Mouse (Mus musculus): ENCODE measurements around the gene B230104I21Rik. TPM values are rescaled to one million over a fixed set of nuclear protein-coding genes. Genes with fewer than 3 reads are reported as not detected.

B230104I21Rik gene
- polyA plus RNA-seq, 1 experiment, result not detected

DNA sequence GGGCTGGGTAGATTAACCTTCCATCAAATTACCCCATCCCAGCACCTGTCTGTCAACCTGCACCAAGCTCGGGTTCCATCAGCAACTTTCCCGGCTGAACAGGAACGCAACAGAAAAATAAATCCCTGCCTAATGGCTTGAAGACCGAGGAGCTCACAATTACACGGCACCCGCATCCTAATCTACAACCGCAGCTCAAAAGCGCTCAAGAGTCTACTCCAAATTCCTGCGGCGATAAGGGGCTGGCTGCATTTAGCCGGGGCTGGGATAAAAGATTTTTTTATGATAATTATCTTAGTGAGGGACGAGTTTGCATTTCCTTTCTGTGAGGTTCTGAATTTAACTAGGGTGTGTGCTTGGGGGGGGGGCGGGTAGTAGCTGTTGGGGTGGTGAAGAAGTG is 16.3 kb downstream of the B230104I21Rik start:
- Histone ChIP-seq H3K4me3 (ENCODE audit: insufficient read depth, low read depth, low read length) (no peak overlapping the region), H3K36me3 (ENCODE audit: control insufficient read depth, insufficient read depth, low read length) (no peaks in the 10 kb centered on the region), H3K27ac (ENCODE audit: insufficient read depth, low read depth, low read length) (no peak overlapping the region), H3K27me3 (replicated peaks; ENCODE audit: control insufficient read depth, insufficient read depth, low read length) (no peaks in the 10 kb centered on the region), H3K4me1 (ENCODE audit: control insufficient read depth, insufficient read depth, low read length) (no peaks in the 10 kb centered on the region)
- WGBS, result 69% methylated on average over 13 of the region's 13 CpGs
- TF ChIP-seq POLR2A (IDR thresholded peaks at IDR 0.05; ENCODE audit: low read depth, low read length) (no peak), CTCF (conservative IDR thresholded peaks at IDR 0.05; ENCODE audit: insufficient read depth, insufficient read length, low read depth, low read length) (no peak)
- no peak for DNase-seq

GRCm38 (mm10) chr4:154355408-154355807 is 19.5 kb downstream of the B230104I21Rik start:
- H3K4me3 ChIP-seq (ENCODE audit: insufficient read depth, low read depth, low read length), result no peak overlapping the region
- H3K36me3 ChIP-seq (ENCODE audit: control insufficient read depth, insufficient read depth, low read length), result no peaks in the 10 kb centered on the region
- no peak for DNase-seq
- TF ChIP-seq CTCF (conservative IDR thresholded peaks at IDR 0.05; ENCODE audit: insufficient read depth, insufficient read length, low read depth, low read length) (0 out of 2 replicates have a peak, but pooled peaks have one; percentile 9), POLR2A (IDR thresholded peaks at IDR 0.05; ENCODE audit: low read depth, low read length) (no peak)
- H3K4me1 ChIP-seq (ENCODE audit: control insufficient read depth, insufficient read depth, low read length), result 0 out of 2 replicates have a peak, but pooled peaks cover 2% of the 10 kb centered on the region
- no peak overlapping the region for H3K27ac ChIP-seq (ENCODE audit: insufficient read depth, low read depth, low read length)
- no peaks in the 10 kb centered on the region for H3K27me3 ChIP-seq (replicated peaks; ENCODE audit: control insufficient read depth, insufficient read depth, low read length)
- WGBS, result 97% methylated on average over 5 of the region's 5 CpGs

- H3K36me3 ChIP-seq (ENCODE audit: control insufficient read depth, insufficient read depth, low read length), result no peaks in the 10 kb centered on the region
- no peak for DNase-seq
- no peaks in the 10 kb centered on the region for H3K27me3 ChIP-seq (replicated peaks; ENCODE audit: control insufficient read depth, insufficient read depth, low read length)
- no peak for TF ChIP-seq CTCF (conservative IDR thresholded peaks at IDR 0.05; ENCODE audit: insufficient read depth, insufficient read length, low read depth, low read length)
- TF ChIP-seq POLR2A (IDR thresholded peaks at IDR 0.05; ENCODE audit: low read depth, low read length), result no peak
- no peak overlapping the region for H3K4me3 ChIP-seq (ENCODE audit: insufficient read depth, low read depth, low read length)
- H3K4me1 ChIP-seq (ENCODE audit: control insufficient read depth, insufficient read depth, low read length), result 0 out of 2 replicates have a peak, but pooled peaks cover 2% of the 10 kb centered on the region
- no peak overlapping the region for H3K27ac ChIP-seq (ENCODE audit: insufficient read depth, low read depth, low read length)
- WGBS, result 63% methylated on average over 5 of the region's 5 CpGs
Observed at GRCm38 (mm10) chr4:154358370-154358769, 22.4 kb downstream of the B230104I21Rik start.

DNA sequence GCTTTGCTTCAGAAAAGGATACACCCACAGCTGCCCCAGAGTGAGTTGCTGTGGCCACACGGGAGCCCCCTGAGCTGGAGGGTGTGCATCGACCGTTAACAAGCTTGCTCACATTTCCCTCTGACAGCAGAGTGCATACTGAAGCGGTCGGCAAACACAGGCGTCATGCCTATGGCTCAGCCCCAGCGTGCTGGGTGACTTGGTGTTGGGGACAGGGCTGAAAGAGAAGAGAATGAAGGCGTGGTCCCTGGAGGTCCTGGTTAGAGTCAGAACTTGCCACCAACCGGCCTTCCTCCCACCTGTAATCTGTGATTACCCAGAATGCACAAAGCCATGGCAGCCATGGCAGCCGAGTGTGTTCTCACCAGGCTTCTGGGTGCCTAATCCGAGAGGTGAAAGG is 22.9 kb downstream of the B230104I21Rik start:
- Histone ChIP-seq H3K4me1 (ENCODE audit: control insufficient read depth, insufficient read depth, low read length) (0 out of 2 replicates have a peak, but pooled peaks cover 2% of the 10 kb centered on the region), H3K27ac (ENCODE audit: insufficient read depth, low read depth, low read length) (no peak overlapping the region), H3K36me3 (ENCODE audit: control insufficient read depth, insufficient read depth, low read length) (no peaks in the 10 kb centered on the region), H3K27me3 (replicated peaks; ENCODE audit: control insufficient read depth, insufficient read depth, low read length) (no peaks in the 10 kb centered on the region), H3K4me3 (ENCODE audit: insufficient read depth, low read depth, low read length) (no peak overlapping the region)
- TF ChIP-seq POLR2A (IDR thresholded peaks at IDR 0.05; ENCODE audit: low read depth, low read length) (no peak), CTCF (conservative IDR thresholded peaks at IDR 0.05; ENCODE audit: insufficient read depth, insufficient read length, low read depth, low read length) (no peak)
- no peak for DNase-seq
- 44% methylated on average over 11 of the region's 11 CpGs for WGBS

GRCm38 (mm10) chr4:154359762-154360300 is 23.9 kb downstream of the B230104I21Rik start:
- Histone ChIP-seq H3K4me3 (ENCODE audit: insufficient read depth, low read depth, low read length) (no peak overlapping the region), H3K4me1 (ENCODE audit: control insufficient read depth, insufficient read depth, low read length) (0 out of 2 replicates have a peak, but pooled peaks cover 2% of the 10 kb centered on the region), H3K27ac (ENCODE audit: insufficient read depth, low read depth, low read length) (no peak overlapping the region), H3K36me3 (ENCODE audit: control insufficient read depth, insufficient read depth, low read length) (no peaks in the 10 kb centered on the region), H3K27me3 (replicated peaks; ENCODE audit: control insufficient read depth, insufficient read depth, low read length) (no peaks in the 10 kb centered on the region)
- DNase-seq, result peak; percentile 10
- 78% methylated on average over 9 of the region's 9 CpGs for WGBS
- TF ChIP-seq POLR2A (IDR thresholded peaks at IDR 0.05; ENCODE audit: low read depth, low read length) (no peak), CTCF (conservative IDR thresholded peaks at IDR 0.05; ENCODE audit: insufficient read depth, insufficient read length, low read depth, low read length) (no peak)

- WGBS, result 78% methylated on average over 7 of the region's 7 CpGs
- DNase-seq, result no peak
- Histone ChIP-seq H3K4me1 (ENCODE audit: control insufficient read depth, insufficient read depth, low read length) (0 out of 2 replicates have a peak, but pooled peaks cover 2% of the 10 kb centered on the region), H3K4me3 (ENCODE audit: insufficient read depth, low read depth, low read length) (no peak overlapping the region), H3K27me3 (replicated peaks; ENCODE audit: control insufficient read depth, insufficient read depth, low read length) (no peaks in the 10 kb centered on the region), H3K36me3 (ENCODE audit: control insufficient read depth, insufficient read depth, low read length) (no peaks in the 10 kb centered on the region), H3K27ac (ENCODE audit: insufficient read depth, low read depth, low read length) (no peak overlapping the region)
- TF ChIP-seq CTCF (conservative IDR thresholded peaks at IDR 0.05; ENCODE audit: insufficient read depth, insufficient read length, low read depth, low read length) (no peak), POLR2A (IDR thresholded peaks at IDR 0.05; ENCODE audit: low read depth, low read length) (no peak)
Observed at GRCm38 (mm10) chr4:154360441-154360840, 24.5 kb downstream of the B230104I21Rik start.

GRCm38 (mm10) chr4:154360850-154361249 is 24.9 kb downstream of the B230104I21Rik start:
- DNase-seq, result no peak
- TF ChIP-seq POLR2A (IDR thresholded peaks at IDR 0.05; ENCODE audit: low read depth, low read length), result no peak
- TF ChIP-seq CTCF (conservative IDR thresholded peaks at IDR 0.05; ENCODE audit: insufficient read depth, insufficient read length, low read depth, low read length), result no peak
- 86% methylated on average over 3 of the region's 3 CpGs for WGBS
- Histone ChIP-seq H3K4me3 (ENCODE audit: insufficient read depth, low read depth, low read length) (no peak overlapping the region), H3K27me3 (replicated peaks; ENCODE audit: control insufficient read depth, insufficient read depth, low read length) (no peaks in the 10 kb centered on the region), H3K27ac (ENCODE audit: insufficient read depth, low read depth, low read length) (no peak overlapping the region), H3K36me3 (ENCODE audit: control insufficient read depth, insufficient read depth, low read length) (no peaks in the 10 kb centered on the region), H3K4me1 (ENCODE audit: control insufficient read depth, insufficient read depth, low read length) (0 out of 2 replicates have a peak, but pooled peaks cover 2% of the 10 kb centered on the region)

Data from kidney, adult 2 months (tissue).